Mouse (Mus musculus) intestine, embryonic 15.5 days (tissue): ENCODE results near the gene Mrs2. TPM values are rescaled to one million over a fixed set of nuclear protein-coding genes. Genes with fewer than 3 reads are reported as not detected.
A peak's percentile ranks its signal among the peaks of the same experiment; 100 is the strongest.

Experiments used
- ATAC-seq: fragments of 200-750 bp; cut with Nextera tagmentation; 2 replicates; pipeline ENCODE4 v1.8.0; 2017; ENCODE audit warnings: moderate TSS enrichment, moderate library complexity
- H3K27ac ChIP-seq: fragments of 300-500 bp; sonication (generic); 2 replicates; pipeline ENCODE4 v1.5.1; 2015; ENCODE audit warnings: mild to moderate bottlenecking, inconsistent platforms
- H3K27me3 ChIP-seq: fragments of 300-500 bp; sonication (generic); replicated peaks from 2 replicates; pipeline ENCODE4 v1.6.1; 2015; ENCODE audit warnings: inconsistent platforms
- H3K36me3 ChIP-seq: fragments of 300-500 bp; sonication (generic); 2 replicates; pipeline ENCODE4 v1.6.1; 2015; ENCODE audit warnings: inconsistent platforms
- H3K4me1 ChIP-seq: fragments of 300-500 bp; sonication (generic); replicated peaks from 2 replicates; pipeline ENCODE4 v1.6.1; 2015; ENCODE audit warnings: inconsistent platforms
- H3K4me2 ChIP-seq: fragments of 300-500 bp; sonication (generic); replicated peaks from 2 replicates; pipeline ENCODE4 v1.6.1; 2015; ENCODE audit warnings: mild to moderate bottlenecking, inconsistent platforms
- H3K4me3 ChIP-seq: fragments of 300-500 bp; sonication (generic); replicated peaks from 2 replicates; pipeline ENCODE4 v1.5.1; 2015; ENCODE audit warnings: inconsistent platforms
- H3K9ac ChIP-seq: fragments of 300-500 bp; sonication (generic); 2 replicates; pipeline ENCODE4 v1.6.1; 2015; ENCODE audit warnings: inconsistent platforms
- H3K9me3 ChIP-seq: fragments of 300-500 bp; sonication (generic); 2 replicates; pipeline ENCODE4 v1.6.1; 2016; ENCODE audit warnings: inconsistent platforms
- WGBS: fragments of 180-500 bp; shearing (Covaris S2); methylation state at CpG from one replicate; pipeline ENCODE4 v1.1.7; 2015; 5-methylcytosine and 5-hydroxymethylcytosine counted together
- polyA plus RNA-seq: library from polyadenylated mRNA; unstranded; fragments of >200 nt; fragmentation: Nextera tagmentation; extraction: Ambion mirVana; gene quantifications from 2 replicates; pipeline ENCODE4 v1.2.1, GENCODE M21; 2015

The Mrs2 gene
- polyA plus RNA-seq, 1 experiment from 2014 or later, result 17.4 TPM

DNA sequence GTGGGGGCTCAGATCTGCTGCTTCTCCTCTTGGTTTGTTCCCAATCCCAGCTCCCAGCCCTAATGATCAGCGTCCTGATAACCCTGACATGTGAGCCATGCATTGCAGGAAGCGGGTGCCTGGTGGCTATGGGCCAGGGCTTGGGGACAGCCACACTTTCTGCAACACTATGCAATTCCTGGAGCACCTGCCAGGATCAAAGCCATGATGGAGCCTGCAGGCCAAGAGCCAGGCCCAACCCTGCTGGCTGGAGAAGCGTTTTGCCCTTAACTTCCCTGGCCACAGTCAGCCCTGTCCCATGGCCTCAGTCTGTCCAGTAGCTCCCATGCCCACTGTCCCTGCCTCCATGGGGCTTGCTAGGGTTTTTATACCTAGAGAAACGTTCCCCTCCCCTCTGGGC, 2.2 kb upstream of the Mrs2 start:
- Histone ChIP-seq H3K4me1 (peaks cover 8% of the 10 kb centered on the region), H3K4me2 (no peak overlapping the region), H3K36me3 (no peaks in the 10 kb centered on the region), H3K27ac (no peak overlapping the region), H3K27me3 (no peaks in the 10 kb centered on the region), H3K9ac (no peak overlapping the region), H3K9me3 (no peaks in the 10 kb centered on the region), H3K4me3 (no peak overlapping the region)
- ATAC-seq, result no peak
- 73% methylated on average over 4 of the region's 4 CpGs for WGBS

DNA sequence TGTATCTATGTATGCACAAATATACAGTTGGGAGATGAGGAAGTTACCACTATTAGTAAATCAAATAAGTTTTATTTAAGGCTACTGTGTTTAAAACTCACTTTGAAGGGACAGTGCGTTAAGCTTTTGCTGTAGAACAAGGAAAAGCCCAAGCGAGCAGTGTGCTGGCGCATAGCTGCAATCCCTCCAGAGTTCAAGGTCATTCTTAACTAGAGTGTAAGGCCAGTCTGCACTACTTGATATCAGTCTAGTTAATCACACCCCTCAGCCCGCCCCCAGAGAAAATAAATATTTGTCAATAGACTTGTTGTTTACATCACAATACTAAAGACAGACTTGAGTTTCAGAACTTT, 337 bp upstream of the Mrs2 start:
- Histone ChIP-seq H3K27ac (peak overlapping the region; percentile 36; the same call in 1 of the 2 replicates), H3K4me1 (peaks cover 8% of the 10 kb centered on the region), H3K4me2 (peak overlapping the region; percentile 82), H3K4me3 (peak overlapping the region; percentile 92), H3K36me3 (no peaks in the 10 kb centered on the region), H3K9ac (peak overlapping the region; percentile 87), H3K9me3 (no peaks in the 10 kb centered on the region), H3K27me3 (no peaks in the 10 kb centered on the region)
- peak; percentile 53 for ATAC-seq
- WGBS, result 36% methylated on average over 4 of the region's 4 CpGs

DNA sequence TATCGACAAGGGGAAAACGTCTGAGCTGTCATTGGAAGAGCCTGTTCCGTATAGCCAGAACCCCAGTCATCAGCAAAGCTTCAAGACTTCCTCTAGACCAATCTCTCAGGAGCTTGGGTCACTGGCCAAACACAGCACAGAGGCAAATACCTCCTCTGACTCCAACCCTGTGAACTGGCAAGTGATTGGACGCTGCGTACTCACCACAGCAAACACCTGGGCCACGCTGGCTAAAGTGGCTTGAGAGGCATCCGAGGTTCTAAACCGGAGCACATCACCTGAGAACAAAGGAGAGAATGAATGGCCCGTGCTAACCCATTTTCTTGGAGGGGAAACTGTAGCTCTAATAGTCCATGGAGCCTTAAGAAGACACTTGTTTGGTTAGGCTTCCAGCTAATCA, 1.9 kb downstream of the Mrs2 start:
- no peak overlapping the region for H3K4me3 ChIP-seq

DNA sequence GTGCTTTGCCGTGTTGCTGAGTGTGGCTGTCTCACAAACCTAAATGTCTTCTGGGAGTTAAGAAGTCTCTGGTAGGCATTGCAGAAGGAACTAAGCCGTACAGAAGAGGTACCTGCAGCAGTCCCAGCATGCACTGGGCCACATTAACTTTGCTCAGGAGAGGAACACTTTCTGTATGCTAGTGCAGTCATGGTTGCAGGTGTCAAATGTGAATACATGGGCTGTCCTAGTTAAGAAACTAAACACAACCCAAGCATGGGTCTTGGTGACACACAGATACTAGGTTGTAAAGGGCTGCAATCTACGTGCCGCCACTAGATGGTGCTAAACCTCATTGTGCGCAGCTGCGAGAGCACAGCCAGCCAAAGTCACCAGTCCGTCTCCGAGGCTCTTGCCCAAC, 13.1 kb downstream of the Mrs2 start:
- H3K9me3 ChIP-seq, result no peaks in the 10 kb centered on the region
- 90% methylated on average over 8 of the region's 8 CpGs for WGBS
- H3K4me2 ChIP-seq, result no peak overlapping the region
- H3K9ac ChIP-seq, result no peak overlapping the region
- ATAC-seq, result no peak
- no peak overlapping the region for H3K27ac ChIP-seq
- H3K27me3 ChIP-seq, result no peaks in the 10 kb centered on the region
- H3K4me3 ChIP-seq, result no peak overlapping the region
- peaks cover 9% of the 10 kb centered on the region; the same call in 1 of the 2 replicates for H3K36me3 ChIP-seq
- H3K4me1 ChIP-seq, result no peaks in the 10 kb centered on the region

More for the DNA sequence above, 1.9 kb downstream of the Mrs2 start:
- Histone ChIP-seq H3K9me3 (no peaks in the 10 kb centered on the region), H3K4me1 (peaks cover 8% of the 10 kb centered on the region), H3K27me3 (no peaks in the 10 kb centered on the region), H3K4me2 (peak overlapping the region; percentile 82; the same call in 1 of the 2 replicates), H3K27ac (no peak overlapping the region), H3K36me3 (no peaks in the 10 kb centered on the region), H3K9ac (no peak overlapping the region)
- ATAC-seq, result no peak
- 89% methylated on average over 9 of the region's 9 CpGs for WGBS

DNA sequence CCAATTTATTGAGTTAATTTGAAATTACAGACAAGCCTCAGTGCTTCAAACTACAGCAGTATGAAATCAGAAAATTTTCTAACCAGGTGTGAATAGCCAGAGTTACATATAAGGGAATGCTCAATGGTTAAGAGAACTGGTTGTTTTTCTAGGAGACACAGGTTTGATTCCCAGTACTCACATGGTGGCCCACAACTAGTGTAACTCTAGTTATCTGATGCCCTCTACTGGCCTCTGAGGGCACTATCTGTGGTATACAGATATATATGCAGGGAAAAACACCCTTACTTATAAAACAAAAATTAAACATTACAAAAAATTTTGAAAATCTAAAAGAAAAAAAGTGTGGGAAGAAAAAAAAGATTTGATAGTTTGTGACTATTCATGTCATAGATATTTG, 17.2 kb downstream of the Mrs2 start:
- no peak for ATAC-seq
- Histone ChIP-seq H3K9ac (no peak overlapping the region), H3K27ac (no peak overlapping the region), H3K4me2 (no peak overlapping the region), H3K4me1 (0 out of 2 replicates have a peak, but pooled peaks cover 4% of the 10 kb centered on the region), H3K9me3 (no peaks in the 10 kb centered on the region), H3K4me3 (no peak overlapping the region), H3K27me3 (no peaks in the 10 kb centered on the region), H3K36me3 (peaks cover 19% of the 10 kb centered on the region)

DNA sequence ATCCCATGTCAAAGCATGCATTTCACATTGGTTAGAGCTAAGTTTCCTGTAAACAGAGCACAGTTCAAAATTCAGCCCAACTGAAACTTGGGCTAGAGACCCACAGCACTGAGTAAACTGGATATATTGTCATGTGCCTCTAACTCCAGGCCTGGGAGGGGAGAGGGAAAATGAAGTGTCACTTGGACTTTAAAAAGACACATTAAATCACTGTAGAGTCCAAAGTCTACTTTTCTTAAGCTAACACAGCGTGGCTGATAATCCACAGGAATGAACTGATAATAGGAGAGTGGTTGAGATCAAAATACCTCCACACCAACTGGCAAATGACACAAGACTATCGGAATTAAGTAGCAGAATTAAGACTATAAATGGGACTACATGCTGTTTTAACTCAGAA, 20.6 kb downstream of the Mrs2 start:
- Histone ChIP-seq H3K36me3 (peaks cover 41% of the 10 kb centered on the region), H3K4me1 (0 out of 2 replicates have a peak, but pooled peaks cover 4% of the 10 kb centered on the region), H3K27ac (no peak overlapping the region), H3K4me3 (no peak overlapping the region), H3K9ac (no peak overlapping the region), H3K9me3 (no peaks in the 10 kb centered on the region), H3K27me3 (no peaks in the 10 kb centered on the region), H3K4me2 (no peak overlapping the region)
- peak; percentile 89 for ATAC-seq
- WGBS, result 61% methylated on average over 2 of the region's 2 CpGs

DNA sequence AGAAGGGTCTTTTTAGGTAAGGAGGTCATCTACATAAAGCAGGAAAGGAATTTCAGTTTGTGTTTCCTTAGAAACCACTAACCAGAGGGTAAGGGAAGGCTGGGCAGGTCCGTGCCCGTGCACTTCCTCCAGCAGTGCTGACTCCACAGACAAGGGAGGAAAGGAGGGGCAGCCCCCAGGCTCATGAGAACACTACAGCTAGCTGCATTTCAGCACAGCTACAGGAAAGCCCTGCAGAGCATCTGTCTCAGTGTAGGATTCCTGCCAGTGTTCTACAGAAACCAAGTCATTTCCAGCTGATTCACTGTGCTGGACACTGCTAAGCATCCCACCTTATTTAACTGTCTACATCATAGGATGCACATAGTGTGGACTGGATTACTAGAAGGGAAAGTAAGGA, 27.0 kb downstream of the Mrs2 start:
- 21% methylated on average over 2 of the region's 2 CpGs for WGBS
- Histone ChIP-seq H3K27me3 (no peaks in the 10 kb centered on the region), H3K9ac (no peak overlapping the region), H3K36me3 (peaks cover 42% of the 10 kb centered on the region), H3K4me3 (no peak overlapping the region), H3K27ac (no peak overlapping the region), H3K9me3 (no peaks in the 10 kb centered on the region), H3K4me1 (peaks cover 6% of the 10 kb centered on the region; the same call in 1 of the 2 replicates), H3K4me2 (no peak overlapping the region)
- ATAC-seq, result no peak

DNA sequence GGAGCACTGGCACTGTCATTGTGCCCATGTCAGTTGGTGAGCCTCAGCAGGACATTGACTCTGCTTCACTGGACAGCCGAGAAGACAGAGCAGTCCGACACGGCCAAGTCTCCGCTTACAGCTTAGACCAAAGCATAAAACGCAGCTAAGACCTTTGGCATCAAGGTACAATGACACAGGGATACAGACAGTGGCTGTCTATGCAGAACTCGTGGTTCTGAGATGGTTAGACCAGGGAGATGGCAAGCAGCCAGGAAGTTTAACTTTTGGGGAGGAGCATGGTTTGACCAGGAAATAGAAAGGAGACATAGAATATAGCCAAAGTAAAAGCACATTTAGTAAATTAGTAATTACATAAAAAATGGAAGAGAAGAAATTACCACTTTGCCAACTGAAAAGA, 31.2 kb downstream of the Mrs2 start:
- WGBS, result 79% methylated on average over 6 of the region's 6 CpGs
- Histone ChIP-seq H3K4me3 (no peak overlapping the region), H3K27me3 (no peaks in the 10 kb centered on the region), H3K9ac (no peak overlapping the region), H3K9me3 (no peaks in the 10 kb centered on the region), H3K27ac (no peak overlapping the region), H3K4me2 (no peak overlapping the region), H3K4me1 (peaks cover 6% of the 10 kb centered on the region; the same call in 1 of the 2 replicates), H3K36me3 (peaks cover 11% of the 10 kb centered on the region)
- ATAC-seq, result no peak

DNA sequence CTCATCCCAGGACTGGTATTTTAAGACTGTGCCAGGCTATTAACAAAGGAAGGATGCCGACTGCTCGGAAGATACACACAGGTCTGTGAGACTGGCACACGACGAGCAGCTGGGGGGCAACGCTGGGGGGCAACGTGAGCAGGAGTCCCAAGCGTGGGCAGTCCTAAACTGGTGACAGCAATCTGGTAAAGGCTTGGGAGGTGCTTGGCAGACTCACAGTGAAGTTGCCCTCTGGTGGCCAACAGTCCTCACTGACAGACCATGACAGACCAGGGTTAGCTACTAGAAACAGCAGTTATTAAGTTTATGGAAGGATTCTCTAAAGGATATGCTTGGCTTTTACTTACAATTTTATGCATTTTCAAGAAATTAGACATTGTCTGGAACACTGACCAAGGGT, 31.8 kb downstream of the Mrs2 start:
- ATAC-seq, result peak; percentile 84
- Histone ChIP-seq H3K36me3 (peaks cover 11% of the 10 kb centered on the region), H3K27me3 (no peaks in the 10 kb centered on the region), H3K4me1 (peaks cover 3% of the 10 kb centered on the region; the same call in 1 of the 2 replicates), H3K9me3 (no peaks in the 10 kb centered on the region), H3K9ac (no peak overlapping the region), H3K27ac (no peak overlapping the region), H3K4me3 (no peak overlapping the region), H3K4me2 (no peak overlapping the region)
- 35% methylated on average over 7 of the region's 7 CpGs for WGBS

DNA sequence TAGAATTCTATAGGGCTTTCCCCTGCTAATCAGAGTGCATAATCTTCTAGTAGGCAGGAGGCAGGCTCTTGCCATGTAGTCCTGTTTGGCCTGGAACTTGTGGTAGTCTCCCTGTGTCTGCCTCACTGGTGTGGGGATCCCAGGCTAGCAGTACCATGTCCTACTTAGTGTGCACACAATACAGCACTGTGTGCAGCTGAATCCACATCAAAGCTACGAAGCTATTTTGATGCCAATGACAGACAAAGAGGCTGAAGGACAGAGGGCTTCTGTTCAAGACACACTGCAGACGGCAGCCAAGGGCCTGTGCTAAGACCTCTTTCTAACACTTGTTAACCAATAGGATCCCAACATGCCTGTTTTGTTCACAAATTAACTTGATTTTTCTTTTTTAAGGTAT, 34.7 kb downstream of the Mrs2 start:
- H3K36me3 ChIP-seq, result peaks cover 6% of the 10 kb centered on the region; the same call in 1 of the 2 replicates
- H3K9ac ChIP-seq, result no peak overlapping the region
- no peak for ATAC-seq
- no peak overlapping the region for H3K27ac ChIP-seq
- no peaks in the 10 kb centered on the region for H3K27me3 ChIP-seq
- no peak overlapping the region for H3K4me2 ChIP-seq
- 75% methylated on average over 2 of the region's 2 CpGs for WGBS
- no peaks in the 10 kb centered on the region for H3K4me1 ChIP-seq
- no peak overlapping the region for H3K4me3 ChIP-seq
- H3K9me3 ChIP-seq, result no peaks in the 10 kb centered on the region

DNA sequence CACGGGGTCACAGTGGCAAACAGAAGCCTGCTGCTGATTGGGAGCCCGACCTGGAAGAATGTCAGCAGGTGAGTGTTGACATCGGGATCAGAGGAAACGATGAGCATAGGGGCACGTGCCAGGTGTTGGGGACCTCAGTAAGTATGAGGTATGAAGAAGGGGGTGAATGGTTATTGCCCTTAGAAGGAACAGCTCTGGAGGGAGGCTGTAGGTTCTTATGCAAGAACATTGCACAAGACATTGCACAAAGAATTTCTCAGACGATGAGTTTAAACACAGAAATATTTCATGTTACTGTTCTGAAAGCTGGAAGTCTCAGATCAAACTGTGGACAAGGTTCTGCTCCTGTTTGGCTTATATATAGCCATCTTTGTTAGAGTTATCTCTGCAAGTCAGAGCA, 39.1 kb downstream of the Mrs2 start:
- 76% methylated on average over 6 of the region's 6 CpGs for WGBS
- H3K4me3 ChIP-seq, result no peak overlapping the region
- ATAC-seq, result no peak
- H3K4me2 ChIP-seq, result no peak overlapping the region
- H3K9me3 ChIP-seq, result no peaks in the 10 kb centered on the region
- no peak overlapping the region for H3K9ac ChIP-seq
- H3K27ac ChIP-seq, result no peak overlapping the region
- no peaks in the 10 kb centered on the region for H3K36me3 ChIP-seq
- no peaks in the 10 kb centered on the region for H3K4me1 ChIP-seq
- no peaks in the 10 kb centered on the region for H3K27me3 ChIP-seq

DNA sequence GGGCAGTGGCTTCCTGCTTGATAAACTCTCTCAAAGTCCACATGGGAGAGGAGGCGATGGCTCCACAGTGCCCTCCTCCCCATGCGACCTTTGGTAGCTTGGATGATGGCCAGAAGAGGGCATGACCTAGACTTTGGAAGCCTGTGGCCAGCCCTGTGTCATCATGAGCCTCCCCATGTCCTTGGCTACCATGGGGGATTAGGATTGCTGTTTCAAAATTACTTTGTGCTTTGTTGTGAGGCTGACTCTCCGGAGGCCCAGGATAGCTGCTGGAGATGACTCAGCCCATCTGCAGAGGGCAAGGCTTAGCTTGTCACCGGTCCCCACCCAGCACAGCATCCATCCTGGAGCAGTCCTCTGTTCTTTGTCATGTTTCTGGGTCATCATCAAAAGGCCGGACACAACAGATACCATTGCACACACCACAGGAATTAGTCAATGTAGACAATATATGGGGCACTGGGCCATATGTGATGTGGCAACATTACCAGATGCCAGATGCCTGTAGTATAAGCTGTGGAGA, 42.3 kb downstream of the Mrs2 start:
- no peaks in the 10 kb centered on the region for H3K27me3 ChIP-seq
- H3K4me1 ChIP-seq, result no peaks in the 10 kb centered on the region
- 84% methylated on average over 5 of the region's 5 CpGs for WGBS
- no peaks in the 10 kb centered on the region for H3K36me3 ChIP-seq
- H3K27ac ChIP-seq, result no peak overlapping the region
- H3K4me2 ChIP-seq, result no peak overlapping the region
- no peak overlapping the region for H3K4me3 ChIP-seq
- no peaks in the 10 kb centered on the region for H3K9me3 ChIP-seq
- no peak overlapping the region for H3K9ac ChIP-seq
- peak; percentile 74 for ATAC-seq

DNA sequence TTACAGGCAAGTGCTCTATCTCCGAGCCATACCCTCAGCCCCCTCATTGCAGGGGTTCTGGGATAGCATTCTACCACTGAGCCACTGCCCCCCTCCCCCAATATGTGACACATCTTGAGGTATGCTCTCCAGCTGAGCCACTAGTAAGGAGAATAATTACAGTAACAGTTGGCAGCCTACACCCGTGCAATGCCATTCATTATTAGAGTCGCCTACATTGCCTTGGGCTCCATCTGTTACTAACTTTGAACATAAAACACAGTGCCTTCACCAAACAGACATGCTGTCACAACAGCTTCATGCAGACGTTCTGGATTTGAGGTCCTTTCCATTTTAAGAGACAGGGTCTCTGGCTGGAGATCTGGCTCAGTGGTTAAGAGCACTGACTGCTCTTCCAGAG, 43.8 kb downstream of the Mrs2 start:
- H3K36me3 ChIP-seq, result no peaks in the 10 kb centered on the region
- H3K27ac ChIP-seq, result no peak overlapping the region
- 79% methylated on average over 4 of the region's 4 CpGs for WGBS
- no peaks in the 10 kb centered on the region for H3K4me1 ChIP-seq
- no peak for ATAC-seq
- no peaks in the 10 kb centered on the region for H3K27me3 ChIP-seq
- H3K9me3 ChIP-seq, result no peaks in the 10 kb centered on the region
- H3K4me2 ChIP-seq, result no peak overlapping the region
- H3K9ac ChIP-seq, result no peak overlapping the region
- no peak overlapping the region for H3K4me3 ChIP-seq
